Mouse (Mus musculus) cerebellum, adult 9-10 months (tissue): Measurements from ENCODE around the gene Tfrc.
A peak's percentile ranks its signal among the peaks of the same experiment; 100 is the strongest.

Source experiments
- DNase-seq: peaks from one replicate; pipeline ENCODE4 v3.0.0; 2022

Gene Tfrc

DNA sequence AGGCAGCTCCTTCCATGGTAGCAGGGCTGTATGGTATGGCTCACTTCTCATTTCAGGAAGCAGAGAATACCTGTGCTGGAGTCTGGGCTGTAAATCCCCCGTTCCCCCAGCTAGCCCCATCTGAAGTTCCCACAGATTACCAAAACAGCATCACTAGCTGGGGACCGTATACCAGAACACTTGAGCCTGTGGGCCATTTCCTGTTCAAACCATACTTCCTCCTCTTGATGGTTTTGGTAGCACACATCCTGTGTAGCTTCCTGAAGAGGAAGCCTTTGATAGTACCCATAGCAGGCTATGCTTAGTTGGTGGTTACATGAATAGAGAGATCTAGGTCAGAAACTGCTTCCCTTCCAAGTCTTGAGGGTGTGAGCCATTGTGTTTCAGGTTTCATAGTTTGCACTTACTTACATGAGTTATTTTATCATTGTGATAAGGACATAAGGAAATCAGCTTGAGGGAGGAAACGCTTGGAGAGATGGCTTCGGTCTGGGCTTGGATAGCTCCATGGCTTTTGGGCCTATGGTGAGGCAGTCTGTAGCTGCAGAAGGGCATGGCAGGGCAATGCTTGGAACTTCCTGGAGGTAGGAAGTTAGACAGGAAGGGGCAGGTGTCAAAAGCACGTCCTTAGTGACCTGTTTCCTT is 42.4 kb downstream of the Tfrc start:
- DNase-seq = no peak

DNA sequence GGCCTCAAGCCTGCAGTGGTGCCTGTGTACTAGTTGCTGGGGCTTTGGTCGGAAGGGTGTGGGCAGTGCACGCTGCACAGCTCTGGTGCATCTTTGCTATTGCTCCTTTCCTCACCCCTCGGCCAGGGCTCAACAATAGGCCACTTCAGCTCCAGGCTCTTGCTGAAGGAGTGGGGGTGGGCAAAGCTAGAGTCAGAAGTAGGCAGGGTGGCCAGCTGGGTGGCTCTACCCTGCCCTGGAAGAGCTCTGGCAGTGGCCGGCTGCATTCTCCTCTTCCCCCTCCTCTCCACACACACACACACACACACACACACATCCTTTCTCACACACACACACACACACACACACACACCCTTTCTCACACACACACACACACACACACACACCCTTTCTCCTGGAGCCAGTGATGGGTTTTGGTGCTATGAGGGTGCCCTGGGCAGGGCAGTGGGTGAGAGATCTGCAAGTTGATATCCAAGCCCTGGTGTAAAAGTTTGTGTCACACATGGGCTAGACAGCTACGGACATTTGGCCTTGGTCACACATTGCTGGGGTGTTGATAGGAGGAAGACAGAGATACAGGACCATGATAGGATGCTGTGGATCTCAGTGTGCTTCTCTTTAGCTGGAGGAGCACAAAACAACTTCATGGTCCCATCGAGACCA is 45.5 kb downstream of the Tfrc start:
- DNase-seq = no peak

DNA sequence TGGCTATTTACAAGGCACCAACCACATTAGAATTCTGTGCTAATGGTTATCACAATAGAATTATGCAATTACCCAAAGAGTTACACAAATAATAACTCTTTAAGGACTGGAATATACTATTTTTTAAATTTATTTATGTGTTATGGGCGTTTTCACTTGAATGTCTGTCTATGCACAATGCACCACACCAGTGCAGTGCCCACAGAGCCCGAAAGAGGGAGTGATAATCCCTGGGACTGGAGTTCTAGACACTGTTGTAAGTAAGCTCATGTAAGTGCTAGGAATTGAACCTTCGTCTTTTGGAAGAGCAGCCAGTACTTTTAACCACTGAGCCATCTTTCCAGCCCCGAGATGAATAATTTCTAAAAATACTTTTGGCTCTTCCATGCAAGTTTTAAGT is 46.8 kb downstream of the Tfrc start:
- DNase-seq = no peak

- no peak for DNase-seq
Measured at GRCm38 (mm10) chr16:32656321-32656720, 47.6 kb downstream of the Tfrc start.

- DNase-seq = peak; percentile 57
Measured at GRCm38 (mm10) chr16:32656794-32657193, 48.1 kb downstream of the Tfrc start.

DNA sequence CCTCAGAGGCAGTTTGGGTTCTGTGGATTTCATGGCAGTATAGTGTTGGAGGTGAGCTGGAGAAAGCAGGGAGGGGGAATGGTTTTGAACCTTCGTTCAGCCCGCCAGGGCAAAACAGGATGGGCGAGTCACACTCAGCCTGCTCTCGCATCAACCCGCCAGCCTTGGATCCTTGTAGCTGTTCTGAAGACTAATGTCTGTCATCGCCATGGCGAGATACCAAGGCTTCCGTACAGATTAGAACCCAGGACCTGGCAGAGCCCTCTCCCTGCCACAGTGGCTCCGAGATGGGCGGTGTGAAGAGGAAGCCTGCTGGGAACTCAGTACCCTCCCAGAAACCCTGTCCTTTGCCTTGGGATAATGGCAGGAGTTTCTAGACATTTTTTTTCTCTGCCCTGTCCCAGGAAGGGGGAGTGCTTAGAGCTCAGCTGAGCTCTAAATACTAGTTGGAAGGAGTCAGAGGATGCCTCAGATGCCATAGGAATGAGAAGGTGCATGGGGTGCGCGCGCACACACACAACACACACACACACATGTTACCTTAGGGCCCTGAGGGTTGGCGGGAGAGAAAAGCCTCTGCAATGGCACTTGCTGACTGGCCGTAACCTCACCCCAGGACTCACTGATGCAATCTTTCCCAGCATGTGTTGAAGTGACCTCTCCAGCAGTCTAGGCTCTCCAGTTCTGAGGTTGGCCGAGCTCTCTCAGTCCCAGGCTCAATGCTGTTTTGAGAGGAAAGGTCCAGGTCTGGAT is 49.0 kb downstream of the Tfrc start:
- no peak for DNase-seq

DNA sequence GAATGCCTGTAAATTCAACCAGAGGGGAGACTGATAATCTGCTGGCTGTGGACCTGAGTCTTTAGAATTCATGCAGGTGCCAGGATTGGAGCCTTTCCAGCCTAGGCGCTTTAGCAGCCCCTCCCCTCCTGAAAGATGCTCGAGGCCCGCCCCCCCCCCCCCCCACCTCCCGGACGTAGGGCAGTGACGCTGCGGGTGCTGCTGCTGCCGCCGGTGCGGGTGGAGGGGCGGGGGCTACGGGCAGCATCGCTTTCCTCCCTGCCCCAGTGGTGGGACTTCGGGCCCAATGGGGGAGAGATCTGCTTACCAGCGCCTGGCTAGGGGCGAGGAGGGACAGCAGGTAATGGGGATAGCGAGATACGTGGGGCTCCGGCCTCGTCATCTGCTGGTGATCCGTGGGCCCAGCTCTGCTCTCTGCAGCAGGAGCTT is 50.0 kb downstream of the Tfrc start:
- DNase-seq = peak; percentile 79

DNA sequence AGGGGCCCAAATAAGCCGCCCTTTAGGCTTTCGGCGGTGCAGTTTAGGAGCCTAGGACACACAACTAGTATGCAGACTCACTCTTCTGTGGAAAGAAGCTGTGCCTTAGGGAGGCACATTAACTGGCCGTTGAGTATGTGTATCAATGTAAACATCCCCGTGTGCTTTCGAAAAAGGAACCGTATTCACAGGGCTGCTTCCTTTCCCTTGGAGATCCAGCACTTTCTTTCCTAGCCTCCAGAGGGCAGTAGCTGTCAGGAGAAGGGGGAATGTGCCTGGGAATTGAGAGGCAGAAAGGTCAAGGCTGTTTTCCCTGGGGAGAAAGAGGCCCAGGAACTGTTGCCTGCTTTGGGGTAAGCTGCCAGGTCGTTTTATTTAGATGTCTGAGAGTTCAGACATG is 50.7 kb downstream of the Tfrc start:
- DNase-seq = peak; percentile 90

DNA sequence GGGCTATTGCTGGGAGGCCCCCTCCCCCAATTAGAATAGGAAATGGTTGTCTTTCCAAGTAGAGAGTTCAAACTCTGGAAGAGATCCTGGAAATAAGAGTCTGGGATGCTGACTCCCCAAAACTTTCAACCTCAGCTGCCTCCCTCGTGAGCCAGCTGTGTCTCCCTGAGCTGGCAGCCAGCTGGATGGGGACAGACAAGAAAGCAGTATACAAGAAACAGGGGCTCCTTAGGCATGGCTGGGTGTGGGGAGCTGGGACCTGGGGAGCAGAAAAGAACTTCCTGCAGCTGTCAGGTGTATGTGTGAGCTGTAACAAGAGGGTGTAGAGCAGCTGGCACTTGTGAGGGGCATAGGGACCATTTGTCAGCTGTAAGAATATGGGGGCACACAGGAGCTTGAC is 51.4 kb downstream of the Tfrc start:
- DNase-seq = no peak

- DNase-seq = peak; percentile 89
Measured at GRCm38 (mm10) chr16:32660557-32661321, 52.0 kb downstream of the Tfrc start.

DNA sequence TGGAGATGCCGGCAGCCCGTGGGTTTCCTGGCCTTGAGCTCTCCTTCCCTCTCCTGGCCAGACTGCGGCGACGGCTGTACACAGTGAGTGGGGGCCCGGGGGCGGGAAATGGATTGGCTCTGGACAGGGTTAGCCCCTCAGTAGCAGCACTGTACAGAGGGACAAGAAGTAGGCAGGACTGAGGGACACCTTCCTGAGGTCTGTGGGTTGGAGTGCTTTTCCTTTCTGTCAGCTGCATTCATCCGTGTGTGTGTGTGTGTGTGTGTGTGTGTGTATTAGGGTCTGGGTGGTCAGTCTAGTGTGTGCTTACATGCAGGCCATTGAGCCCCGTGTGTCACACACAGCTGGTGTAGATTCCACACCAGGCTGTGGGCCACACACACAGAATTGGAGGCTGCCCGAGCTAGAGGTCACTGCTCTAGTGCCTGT is 52.8 kb downstream of the Tfrc start:
- peak; percentile 58 for DNase-seq

GRCm38 (mm10) chr16:32662372-32662771 is 53.7 kb downstream of the Tfrc start:
- peak; percentile 54 for DNase-seq

GRCm38 (mm10) chr16:32663231-32663858 is 54.6 kb downstream of the Tfrc start:
- DNase-seq = peak; percentile 75

DNA sequence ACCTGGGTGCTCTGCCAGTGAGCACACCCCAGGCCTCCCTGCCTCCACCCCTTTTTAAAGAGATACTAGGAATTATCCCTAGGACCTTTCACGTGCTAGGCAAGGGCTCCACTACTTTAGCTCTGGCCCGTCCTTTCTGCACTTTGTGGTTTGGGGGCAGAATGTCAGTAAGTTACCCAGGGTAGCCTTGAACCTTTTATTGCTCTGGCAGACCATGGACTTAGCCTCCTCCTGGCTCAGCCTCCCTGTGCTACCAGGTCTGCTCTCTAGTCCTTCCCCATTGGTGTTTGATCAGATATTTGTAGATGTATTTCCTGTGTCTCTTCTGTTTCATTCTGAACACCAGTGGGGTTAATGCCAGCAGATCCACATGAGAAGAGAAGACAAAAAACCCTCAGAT is 55.5 kb downstream of the Tfrc start:
- no peak for DNase-seq

DNA sequence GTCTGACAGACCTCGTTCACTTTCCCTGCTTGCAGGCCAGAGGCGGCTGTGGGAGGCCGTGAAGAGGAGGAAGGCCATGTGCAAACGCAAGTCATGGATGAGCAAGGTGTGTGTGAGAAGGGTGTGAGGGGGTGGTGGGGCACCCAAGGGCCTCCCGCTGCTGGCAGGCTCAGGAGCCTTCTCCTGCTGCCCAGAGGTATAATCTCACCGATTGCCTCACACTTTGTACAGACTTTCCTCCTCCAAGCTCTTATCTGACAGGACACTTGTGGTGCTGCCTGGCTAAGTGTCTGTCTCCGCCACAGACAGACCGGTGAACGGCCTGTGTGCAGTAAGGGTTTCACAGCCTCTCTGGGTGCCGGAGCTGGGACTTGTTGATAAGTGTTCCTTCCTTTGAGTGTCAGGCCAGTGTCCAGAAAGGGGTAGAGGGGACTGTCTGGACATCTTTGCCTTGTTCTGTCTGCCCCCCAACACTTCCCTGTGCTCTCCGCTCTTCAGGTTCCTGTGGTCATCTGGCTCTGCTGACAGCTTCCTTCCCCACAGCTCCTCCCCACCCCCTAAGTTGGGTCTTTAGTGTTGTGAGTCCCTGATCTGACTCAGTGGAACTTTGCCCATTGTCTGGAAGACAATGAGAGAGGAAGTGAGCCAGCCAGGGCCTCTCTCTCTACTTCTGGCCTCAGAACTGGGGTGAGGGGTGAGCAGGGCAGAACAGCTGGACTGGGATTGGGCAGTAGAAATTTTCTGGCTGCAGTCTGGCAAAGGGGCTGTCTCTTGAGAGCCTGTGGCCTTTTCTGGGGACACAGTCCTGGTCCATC is 57.3 kb downstream of the Tfrc start:
- DNase-seq = no peak

- DNase-seq = no peak
Measured at GRCm38 (mm10) chr16:32666671-32667551, 58.2 kb downstream of the Tfrc start.

GRCm38 (mm10) chr16:32667552-32667872 is 58.8 kb downstream of the Tfrc start:
- DNase-seq = no peak

- DNase-seq = no peak
Measured at GRCm38 (mm10) chr16:32668030-32668429, 59.3 kb downstream of the Tfrc start.

GRCm38 (mm10) chr16:32668472-32668871 is 59.8 kb downstream of the Tfrc start:
- DNase-seq = no peak

GRCm38 (mm10) chr16:32669243-32669642 is 60.5 kb downstream of the Tfrc start:
- no peak for DNase-seq
